Mouse (Mus musculus) MEL (cell line): ENCODE results near the gene Fabp7.

Experiments used
- CHD2 ChIP-seq: IDR thresholded peaks from 2 replicates; pipeline ENCODE4 v1.6.1; 2011; ENCODE audit warnings: low read length, improper control_type of control experiment
- CTCF ChIP-seq, 3 experiments: IDR thresholded peaks in 2 of 3; conservative IDR thresholded peaks in 1 of 3; 2 replicates each; pipeline ENCODE4 v1.5.1; 2011 to 2012; ENCODE audit warnings: low read length in 3 of 3, low read depth in 2 of 3, mild to moderate bottlenecking in 2 of 3, improper control_type of control experiment in 1 of 3, inconsistent platforms in 1 of 3, mixed read lengths in 1 of 3, moderate library complexity in 1 of 3; ENCODE audit not compliant: control insufficient read depth in 1 of 3, insufficient read depth in 1 of 3, poor library complexity in 1 of 3, severe bottlenecking in 1 of 3
- ETS1 ChIP-seq: IDR thresholded peaks from 2 replicates; pipeline ENCODE4 v1.6.1; 2012; ENCODE audit warnings: low read depth, mild to moderate bottlenecking, inconsistent platforms, low read length, improper control_type of control experiment, moderate library complexity
- GATA1 ChIP-seq: IDR thresholded peaks from 2 replicates; pipeline ENCODE4 v1.6.1; 2011; ENCODE audit warnings: low read depth, low read length, improper control_type of control experiment
- NELFE ChIP-seq: IDR thresholded peaks from 2 replicates; pipeline ENCODE4 v1.6.1; 2011; ENCODE audit warnings: low read depth, low read length, improper control_type of control experiment

GRCm38 (mm10) chr10:57753343-57753742, 31.3 kb upstream of the Fabp7 start:
- TF ChIP-seq CTCF (IDR thresholded peaks at IDR 0.05 in 2 of 3, conservative IDR thresholded peaks at IDR 0.05 in 1 of 3; ENCODE audit: control insufficient read depth in 1 of 3, insufficient read depth in 1 of 3, low read depth in 2 of 3, low read length in 3 of 3, poor library complexity in 1 of 3, severe bottlenecking in 1 of 3): no peak
- TF ChIP-seq NELFE: no peak
- no peak for TF ChIP-seq CHD2
- TF ChIP-seq GATA1: no peak
- no peak for TF ChIP-seq ETS1
